Mouse (Mus musculus): ENCODE results near the gene Ctps.

Ctps gene

GRCm38 (mm10) chr4:120571070-120571464 lies 991 bp upstream of the Ctps start:
- CTCF ChIA-PET: interaction anchor here (0.7 kb wide), 1 partner anchor 626 kb away, joined by 3 read pairs; no protein-coding TSS in a partner anchor

GRCm38 (mm10) chr4:120570438-120571069 lies 478 bp upstream of the Ctps start:
- CTCF ChIA-PET: interaction anchor here (0.7 kb wide), 1 partner anchor 627 kb away, joined by 3 read pairs; no protein-coding TSS in a partner anchor

GRCm38 (mm10) chr4:120569025-120569424 lies 1.1 kb downstream of the Ctps start:
- CTCF ChIA-PET: interaction anchor here (0.5 kb wide), 1 partner anchor 12 kb away, joined by 7 read pairs; no protein-coding TSS in a partner anchor

GRCm38 (mm10) chr4:120568005-120568404 lies 2.1 kb downstream of the Ctps start:
- CTCF ChIA-PET: no interaction called here

GRCm38 (mm10) chr4:120565726-120566125 lies 4.3 kb downstream of the Ctps start:
- CTCF ChIA-PET: no interaction called here

- CTCF ChIA-PET: interaction anchor here (0.7 kb wide), 1 partner anchor 13 kb away, joined by 7 read pairs; no protein-coding TSS in a partner anchor
Observed at GRCm38 (mm10) chr4:120556592-120556991, 13.5 kb downstream of the Ctps start.

GRCm38 (mm10) chr4:120544896-120545295 lies 25.2 kb downstream of the Ctps start:
- CTCF ChIA-PET: no interaction called here

GRCm38 (mm10) chr4:120538664-120539063 lies 31.4 kb downstream of the Ctps start:
- CTCF ChIA-PET: no interaction called here

GRCm38 (mm10) chr4:120531986-120532385 lies 38.1 kb downstream of the Ctps start, which contains the start of gene Slfnl1:
TSS of gene Slfnl1 (plus strand) at chr4:120532231.
- CTCF ChIA-PET: no interaction called here

GRCm38 (mm10) chr4:120528171-120528570 lies 41.9 kb downstream of the Ctps start:
- CTCF ChIA-PET: no interaction called here

GRCm38 (mm10) chr4:120523092-120523491 lies 47.0 kb downstream of the Ctps start:
- CTCF ChIA-PET: no interaction called here

GRCm38 (mm10) chr4:120522351-120522750 lies 47.7 kb downstream of the Ctps start:
- CTCF ChIA-PET: no interaction called here

- CTCF ChIA-PET: no interaction called here
Observed at GRCm38 (mm10) chr4:120521761-120522160, 48.3 kb downstream of the Ctps start.

- CTCF ChIA-PET: no interaction called here
Observed at GRCm38 (mm10) chr4:120517335-120517734, 52.7 kb downstream of the Ctps start.

GRCm38 (mm10) chr4:120516907-120517306 lies 53.2 kb downstream of the Ctps start:
- CTCF ChIA-PET: no interaction called here

- CTCF ChIA-PET: no interaction called here
Observed at GRCm38 (mm10) chr4:120516491-120516890, 53.6 kb downstream of the Ctps start.

- CTCF ChIA-PET: no interaction called here
Observed at GRCm38 (mm10) chr4:120514366-120514765, 55.7 kb downstream of the Ctps start.

GRCm38 (mm10) chr4:120511203-120511602 lies 58.9 kb downstream of the Ctps start:
- CTCF ChIA-PET: no interaction called here

GRCm38 (mm10) chr4:120506955-120507354 lies 63.1 kb downstream of the Ctps start:
- CTCF ChIA-PET: no interaction called here
